Mouse (Mus musculus) kidney, embryonic 16.5 days (tissue): ENCODE measurements around the gene Slc38a6. TPM values are rescaled to one million over a fixed set of nuclear protein-coding genes. Genes with fewer than 3 reads are reported as not detected.

Experiments
- ATAC-seq: fragments of 200-750 bp; cut with Nextera tagmentation; 2 replicates; pipeline ENCODE4 v1.8.0; 2017; ENCODE audit warnings: moderate TSS enrichment; ENCODE audit not compliant: low FRiP score, low TSS enrichment
- H3K27ac ChIP-seq: fragments of 300-500 bp; sonication (generic); 2 replicates; pipeline ENCODE4 v1.5.1; 2014; ENCODE audit warnings: low read length
- H3K27me3 ChIP-seq: fragments of 300-500 bp; sonication (generic); 2 replicates; pipeline ENCODE4 v1.6.1; 2014; ENCODE audit warnings: low read length, control low read depth, mixed read lengths; ENCODE audit not compliant: insufficient read depth
- H3K36me3 ChIP-seq: fragments of 300-500 bp; sonication (generic); 2 replicates; pipeline ENCODE4 v1.6.1; 2014; ENCODE audit warnings: low read length, control low read depth, mixed read lengths; ENCODE audit not compliant: insufficient read depth
- H3K4me1 ChIP-seq: fragments of 300-500 bp; sonication (generic); 2 replicates; pipeline ENCODE4 v1.6.1; 2014; ENCODE audit warnings: low read length, control low read depth, mixed read lengths; ENCODE audit not compliant: insufficient read depth
- H3K4me2 ChIP-seq: fragments of 300-500 bp; sonication (generic); replicated peaks from 2 replicates; pipeline ENCODE4 v1.6.1; 2014; ENCODE audit warnings: low read depth, low read length
- H3K4me3 ChIP-seq: fragments of 300-500 bp; sonication (generic); 2 replicates; pipeline ENCODE4 v1.5.1; 2014; ENCODE audit warnings: mild to moderate bottlenecking, low read length
- H3K9ac ChIP-seq: fragments of 300-500 bp; sonication (generic); replicated peaks from 2 replicates; pipeline ENCODE4 v1.6.1; 2014; ENCODE audit warnings: low read length
- H3K9me3 ChIP-seq: fragments of 300-500 bp; sonication (generic); 2 replicates; pipeline ENCODE4 v1.6.1; 2016; ENCODE audit warnings: low read length, control low read depth
- WGBS: fragments of 180-500 bp; shearing (Covaris S2); extraction: QIAGEN DNeasy Blood & Tissue Kit; methylation state at CpG from one replicate; pipeline ENCODE4 v1.1.7; 2014; 5-methylcytosine and 5-hydroxymethylcytosine counted together
- polyA plus RNA-seq: library from polyadenylated mRNA; unstranded; fragments of >200 nt; fragmentation: Nextera tagmentation; extraction: Ambion mirVana; gene quantifications from 2 replicates; pipeline ENCODE4 v1.2.1, GENCODE M21; 2015

Gene Slc38a6
- polyA plus RNA-seq, 1 experiment from 2014 or later = 6.0 TPM

GRCm38 (mm10) chr12:73350982-73351381 lies 64.4 kb downstream of the Slc38a6 start:
- ATAC-seq = peak; percentile 55; the same call in 1 of the 2 replicates
- peaks cover 16% of the 10 kb centered on the region for H3K4me1 ChIP-seq
- WGBS = 16% methylated on average over 9 of the region's 9 CpGs
- H3K4me2 ChIP-seq = peak overlapping the region; percentile 27
- H3K9ac ChIP-seq = no peak overlapping the region
- H3K27ac ChIP-seq = peak overlapping the region; percentile 85
- no peaks in the 10 kb centered on the region for H3K27me3 ChIP-seq
- no peak overlapping the region; the same call in 1 of the 2 replicates for H3K4me3 ChIP-seq
- H3K36me3 ChIP-seq = no peaks in the 10 kb centered on the region
- H3K9me3 ChIP-seq = no peaks in the 10 kb centered on the region

GRCm38 (mm10) chr12:73351746-73352145 lies 65.2 kb downstream of the Slc38a6 start:
- H3K4me1 ChIP-seq = peaks cover 16% of the 10 kb centered on the region
- no peaks in the 10 kb centered on the region for H3K36me3 ChIP-seq
- 29% methylated on average over 14 of the region's 14 CpGs for WGBS
- no peaks in the 10 kb centered on the region for H3K27me3 ChIP-seq
- no peaks in the 10 kb centered on the region for H3K9me3 ChIP-seq
- ATAC-seq = no peak
- no peak overlapping the region for H3K4me3 ChIP-seq
- no peak overlapping the region for H3K4me2 ChIP-seq
- H3K9ac ChIP-seq = no peak overlapping the region
- H3K27ac ChIP-seq = peak overlapping the region; percentile 66

GRCm38 (mm10) chr12:73353362-73353761 lies 66.8 kb downstream of the Slc38a6 start:
- H3K4me1 ChIP-seq = peaks cover 16% of the 10 kb centered on the region
- H3K9me3 ChIP-seq = no peaks in the 10 kb centered on the region
- no peak overlapping the region for H3K4me2 ChIP-seq
- H3K4me3 ChIP-seq = no peak overlapping the region
- no peak for ATAC-seq
- no peaks in the 10 kb centered on the region for H3K36me3 ChIP-seq
- H3K27ac ChIP-seq = no peak overlapping the region
- H3K27me3 ChIP-seq = no peaks in the 10 kb centered on the region
- 94% methylated on average over 5 of the region's 5 CpGs for WGBS
- H3K9ac ChIP-seq = no peak overlapping the region

- Histone ChIP-seq H3K4me2 (no peak overlapping the region), H3K9me3 (no peaks in the 10 kb centered on the region), H3K9ac (no peak overlapping the region), H3K4me3 (no peak overlapping the region), H3K27me3 (no peaks in the 10 kb centered on the region), H3K4me1 (peaks cover 16% of the 10 kb centered on the region), H3K36me3 (no peaks in the 10 kb centered on the region), H3K27ac (no peak overlapping the region)
- no peak for ATAC-seq
- WGBS = 56% methylated on average over 4 of the region's 4 CpGs
These were observed 67.9 kb downstream of the Slc38a6 start for GRCm38 (mm10) chr12:73354521-73354920.

- Histone ChIP-seq H3K27me3 (no peaks in the 10 kb centered on the region), H3K27ac (no peak overlapping the region)
- ATAC-seq = no peak
These were observed 68.7 kb downstream of the Slc38a6 start for GRCm38 (mm10) chr12:73355084-73355775.

GRCm38 (mm10) chr12:73356696-73357095 lies 70.1 kb downstream of the Slc38a6 start:
- Histone ChIP-seq H3K9ac (no peak overlapping the region), H3K27ac (no peak overlapping the region), H3K36me3 (no peaks in the 10 kb centered on the region), H3K27me3 (no peaks in the 10 kb centered on the region), H3K4me1 (peaks cover 4% of the 10 kb centered on the region), H3K4me2 (no peak overlapping the region), H3K9me3 (no peaks in the 10 kb centered on the region), H3K4me3 (no peak overlapping the region)
- no peak for ATAC-seq
- 100% methylated on average over 1 of the region's 2 CpGs for WGBS

More at GRCm38 (mm10) chr12:73355084-73355775, 68.7 kb downstream of the Slc38a6 start:
- Histone ChIP-seq H3K9me3 (no peaks in the 10 kb centered on the region), H3K4me3 (no peak overlapping the region), H3K4me2 (no peak overlapping the region), H3K36me3 (no peaks in the 10 kb centered on the region), H3K9ac (no peak overlapping the region), H3K4me1 (peaks cover 16% of the 10 kb centered on the region)
- 40% methylated on average over 14 of the region's 14 CpGs for WGBS

- H3K9me3 ChIP-seq = no peaks in the 10 kb centered on the region
- no peak overlapping the region for H3K9ac ChIP-seq
- WGBS = 47% methylated on average over 5 of the region's 5 CpGs
- no peak overlapping the region for H3K27ac ChIP-seq
- no peaks in the 10 kb centered on the region for H3K27me3 ChIP-seq
- H3K4me3 ChIP-seq = no peak overlapping the region
- H3K36me3 ChIP-seq = no peaks in the 10 kb centered on the region
- peaks cover 3% of the 10 kb centered on the region; the same call in 1 of the 2 replicates for H3K4me1 ChIP-seq
- ATAC-seq = no peak
- no peak overlapping the region for H3K4me2 ChIP-seq
These were observed 70.7 kb downstream of the Slc38a6 start for GRCm38 (mm10) chr12:73357311-73357710.

GRCm38 (mm10) chr12:73357736-73358135 lies 71.2 kb downstream of the Slc38a6 start:
- no peak for ATAC-seq
- 89% methylated on average over 3 of the region's 3 CpGs for WGBS
- no peak overlapping the region for H3K4me2 ChIP-seq

GRCm38 (mm10) chr12:73358640-73359039 lies 72.1 kb downstream of the Slc38a6 start:
- no peaks in the 10 kb centered on the region for H3K9me3 ChIP-seq
- no peaks in the 10 kb centered on the region for H3K27me3 ChIP-seq
- no peak for ATAC-seq
- H3K4me2 ChIP-seq = no peak overlapping the region
- H3K27ac ChIP-seq = no peak overlapping the region
- H3K9ac ChIP-seq = no peak overlapping the region
- peaks cover 3% of the 10 kb centered on the region; the same call in 1 of the 2 replicates for H3K4me1 ChIP-seq
- no peaks in the 10 kb centered on the region for H3K36me3 ChIP-seq
- no peak overlapping the region for H3K4me3 ChIP-seq
- 80% methylated on average over 2 of the region's 2 CpGs for WGBS

More at GRCm38 (mm10) chr12:73357736-73358135, 71.2 kb downstream of the Slc38a6 start:
- Histone ChIP-seq H3K9ac (no peak overlapping the region), H3K4me3 (no peak overlapping the region), H3K4me1 (peaks cover 3% of the 10 kb centered on the region; the same call in 1 of the 2 replicates), H3K27me3 (no peaks in the 10 kb centered on the region), H3K36me3 (no peaks in the 10 kb centered on the region), H3K9me3 (no peaks in the 10 kb centered on the region), H3K27ac (no peak overlapping the region)

- peaks cover 3% of the 10 kb centered on the region; the same call in 1 of the 2 replicates for H3K4me1 ChIP-seq
- 83% methylated on average over 4 of the region's 4 CpGs for WGBS
- ATAC-seq = no peak
- H3K9me3 ChIP-seq = no peaks in the 10 kb centered on the region
- no peak overlapping the region for H3K9ac ChIP-seq
- no peak overlapping the region for H3K27ac ChIP-seq
- no peaks in the 10 kb centered on the region for H3K36me3 ChIP-seq
- no peak overlapping the region for H3K4me2 ChIP-seq
- no peak overlapping the region for H3K4me3 ChIP-seq
- no peaks in the 10 kb centered on the region for H3K27me3 ChIP-seq
These were observed 72.9 kb downstream of the Slc38a6 start for GRCm38 (mm10) chr12:73359520-73359919.
